Mouse (Mus musculus): ENCODE measurements around the gene Mterf2.

Mterf2 gene

GRCm38 (mm10) chr10:85127395-85128287 is at the start of gene Mterf2:
TSS of gene Mterf2 (minus strand) at chr10:85128027.
- DNase-seq: peak; percentile 91

DNA sequence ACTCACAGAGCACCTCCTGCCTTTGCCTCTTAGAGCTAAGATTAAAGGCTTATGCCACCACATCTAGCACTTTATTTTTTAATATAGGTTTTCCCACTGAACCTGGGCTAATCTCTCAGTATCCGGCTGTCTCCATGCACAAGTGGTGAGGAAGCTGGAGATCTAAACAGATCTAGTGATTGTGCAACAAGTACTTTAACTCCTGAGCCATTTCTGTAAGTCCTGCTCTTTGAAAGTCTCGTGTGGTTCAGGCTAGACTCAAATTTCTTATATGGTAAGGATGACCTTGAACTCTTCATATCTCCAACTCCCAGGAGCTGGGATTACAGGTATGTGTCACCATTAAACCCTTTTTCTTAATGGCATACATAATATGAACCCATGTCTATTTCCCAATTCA is 48.8 kb upstream of the Mterf2 start:
- DNase-seq: no peak

- no peak for DNase-seq
Measured at GRCm38 (mm10) chr10:85165306-85165705, 37.5 kb upstream of the Mterf2 start.

GRCm38 (mm10) chr10:85164791-85165190 is 37.0 kb upstream of the Mterf2 start:
- DNase-seq: no peak

DNA sequence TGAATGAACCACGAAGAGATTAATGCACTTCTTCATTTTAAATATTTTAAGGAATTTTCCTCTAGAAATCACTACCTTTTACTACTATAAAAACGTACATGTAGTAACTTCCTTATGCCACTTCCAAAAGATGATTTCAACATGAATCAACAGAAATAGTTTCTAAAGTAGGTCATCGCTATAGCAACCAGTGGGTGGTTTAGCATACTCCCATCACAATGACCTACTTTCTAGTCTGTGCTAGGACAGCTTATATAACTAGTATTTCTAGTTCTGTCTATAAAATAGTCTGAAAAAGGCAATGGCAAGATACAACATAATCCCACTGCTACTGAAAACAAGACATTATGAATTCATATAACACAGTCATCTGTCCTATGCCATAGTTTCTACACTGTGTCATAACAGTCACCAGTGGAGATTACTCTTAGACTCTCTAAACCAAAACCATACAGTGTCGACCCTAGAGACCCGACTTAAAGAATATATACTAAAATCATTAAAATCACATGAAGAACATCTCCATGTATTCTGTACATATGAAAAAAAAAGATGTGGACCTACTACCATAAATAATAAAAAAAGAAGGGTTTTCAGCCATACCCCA is 34.0 kb upstream of the Mterf2 start:
- no peak for DNase-seq

- DNase-seq: no peak
Measured at GRCm38 (mm10) chr10:85159989-85160619, 32.3 kb upstream of the Mterf2 start.

- DNase-seq: no peak
Measured at GRCm38 (mm10) chr10:85157451-85157850, 29.6 kb upstream of the Mterf2 start.

- DNase-seq: peak; percentile 81
Measured at GRCm38 (mm10) chr10:85154195-85154594, 26.4 kb upstream of the Mterf2 start.

DNA sequence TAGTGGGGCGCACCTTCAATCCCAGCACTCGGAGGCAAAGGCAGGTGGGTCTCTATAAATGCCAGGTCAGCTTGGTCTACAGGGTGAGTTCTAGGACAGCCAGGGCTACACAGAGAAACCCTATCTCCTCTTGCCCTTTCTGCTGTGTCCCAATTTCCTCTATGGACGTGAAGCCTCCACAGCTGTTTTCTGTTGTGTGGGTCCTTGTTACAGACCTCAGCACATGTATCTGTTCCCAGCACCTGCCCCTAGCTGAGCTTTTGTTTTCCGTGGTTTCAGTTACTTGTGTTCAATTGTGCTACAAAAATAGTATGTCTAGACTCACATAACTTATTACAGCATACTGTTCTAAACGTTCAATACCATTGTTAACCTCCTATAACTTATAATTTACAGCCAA is 21.4 kb upstream of the Mterf2 start:
- no peak for DNase-seq

- DNase-seq: no peak
Measured at GRCm38 (mm10) chr10:85146282-85146681, 18.5 kb upstream of the Mterf2 start.

GRCm38 (mm10) chr10:85141465-85141864 is 13.6 kb upstream of the Mterf2 start:
- DNase-seq: no peak

DNA sequence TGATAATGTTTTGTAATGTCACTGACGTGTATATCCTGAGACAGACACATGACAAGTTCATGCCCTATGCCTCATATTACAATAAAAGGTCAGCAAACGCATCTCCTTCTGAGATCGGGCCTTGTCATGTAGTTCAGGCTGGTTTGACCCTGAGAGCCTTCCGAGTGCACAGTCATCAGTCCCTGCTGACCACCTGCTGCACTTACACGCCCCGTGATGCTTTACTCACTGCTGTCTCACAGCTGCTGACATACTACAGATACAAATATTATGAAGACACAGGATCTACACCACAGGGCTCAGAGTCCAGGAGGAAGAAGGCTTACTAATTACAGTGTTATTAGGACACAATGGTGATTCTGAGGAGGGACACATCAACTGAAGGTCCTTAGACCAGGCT is 8.7 kb upstream of the Mterf2 start:
- no peak for DNase-seq

DNA sequence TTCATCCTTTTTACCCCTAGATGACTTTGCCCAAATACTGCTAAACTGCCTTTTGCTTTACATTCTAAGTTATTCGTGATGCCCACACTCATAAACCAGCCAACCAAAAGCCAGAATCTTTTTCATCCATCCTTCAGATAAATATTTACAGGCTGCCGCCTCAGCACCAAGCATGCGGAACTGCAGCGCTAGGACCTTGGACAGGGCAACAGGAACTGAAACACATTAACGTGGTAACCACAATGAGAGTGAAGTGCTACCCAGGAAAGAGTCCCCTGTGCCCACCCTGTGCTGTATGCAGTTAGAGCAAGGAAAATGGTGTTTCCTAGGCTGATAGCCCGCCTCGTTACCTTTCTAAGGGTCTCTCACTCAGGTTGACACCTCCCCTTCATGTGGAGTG is 626 bp upstream of the Mterf2 start:
- peak; percentile 31 for DNase-seq

DNA sequence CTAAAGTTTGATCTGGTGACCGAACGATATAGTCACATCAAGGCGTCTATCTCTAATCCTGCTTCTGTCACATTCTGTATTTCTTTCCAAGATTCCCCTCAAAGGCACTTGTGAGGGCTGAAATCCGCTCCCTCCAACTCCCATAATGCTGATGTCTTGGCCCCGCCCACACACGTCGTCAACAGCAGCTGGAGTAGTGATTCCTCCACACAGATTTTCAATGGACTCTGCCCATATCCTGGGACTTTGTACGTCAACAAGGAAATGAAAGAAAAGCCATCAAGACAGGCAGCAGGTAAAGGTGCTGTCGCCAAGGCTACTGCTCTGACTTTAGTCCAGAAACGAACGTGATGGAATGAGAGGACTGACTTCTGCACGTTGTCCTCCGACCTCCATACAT is 2.6 kb downstream of the Mterf2 start:
- DNase-seq: no peak

- no peak for DNase-seq
Measured at GRCm38 (mm10) chr10:85114409-85114808, 13.4 kb downstream of the Mterf2 start.

DNA sequence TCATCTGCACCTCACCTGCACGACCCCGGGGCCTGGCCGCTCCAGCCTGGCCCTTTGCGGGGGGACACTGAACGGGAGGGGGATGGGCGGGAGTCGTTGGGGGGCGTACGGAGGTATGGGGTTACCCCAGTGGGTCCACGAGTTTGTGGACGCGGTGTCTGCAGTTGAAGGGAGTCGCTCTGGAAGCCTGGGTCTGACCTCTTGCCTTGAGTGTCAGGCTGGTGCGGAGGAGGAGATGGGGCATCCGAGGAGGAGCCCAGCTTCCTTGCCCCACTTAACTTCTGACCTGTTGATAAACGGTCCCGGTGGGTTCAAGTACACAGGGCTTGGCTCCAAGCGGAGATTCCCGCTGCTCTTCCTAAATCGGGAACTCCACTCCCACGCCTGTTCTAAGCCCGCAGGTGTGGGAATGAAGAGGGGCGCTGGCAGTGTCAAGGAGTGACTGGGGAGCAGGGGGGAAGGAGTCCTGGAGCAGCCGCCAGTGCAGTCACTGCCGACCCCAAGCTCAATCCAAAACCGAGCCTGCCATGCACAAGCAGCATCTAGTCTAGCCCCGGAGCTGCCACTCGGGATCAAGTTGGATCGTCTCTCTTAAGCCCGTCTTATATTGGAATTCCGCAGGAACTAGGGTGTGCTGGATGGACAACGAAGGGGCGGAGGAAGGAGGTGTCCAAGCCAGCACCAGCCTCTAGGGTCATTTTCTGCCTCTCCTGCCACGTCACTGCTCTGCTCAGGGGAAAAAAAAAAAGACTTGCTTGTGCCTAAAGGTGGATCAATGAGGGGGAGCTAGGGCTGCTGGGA is 24.5 kb downstream of the Mterf2 start:
- peak; percentile 42 for DNase-seq

GRCm38 (mm10) chr10:85102247-85103084 is 25.4 kb downstream of the Mterf2 start, which contains the start of the genes Fhl4 and Tmem263:
TSS of gene Fhl4 (minus strand) at chr10:85102495.
TSS of gene Tmem263 (plus strand) at chr10:85102627.
- peak; percentile 90 for DNase-seq

DNA sequence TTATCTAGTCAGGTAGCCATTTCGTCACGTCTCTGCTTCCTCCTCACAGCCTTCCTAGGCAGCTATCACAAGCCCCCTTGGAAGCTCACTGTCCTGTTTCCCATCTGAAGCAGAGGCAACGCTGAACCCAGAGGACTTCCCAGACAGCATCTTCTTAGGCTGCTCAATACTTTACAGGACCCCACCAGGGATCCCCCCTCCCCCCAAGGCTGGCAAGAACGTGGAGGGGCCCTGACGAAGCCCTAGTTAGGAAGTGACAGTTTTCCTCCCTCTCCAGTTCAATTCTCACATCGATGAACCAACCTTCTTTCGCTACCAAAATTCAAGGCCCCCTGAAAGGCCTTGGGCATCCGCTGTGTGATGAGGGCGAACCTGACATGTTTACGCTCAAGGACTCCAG is 26.0 kb downstream of the Mterf2 start:
- DNase-seq: no peak

DNA sequence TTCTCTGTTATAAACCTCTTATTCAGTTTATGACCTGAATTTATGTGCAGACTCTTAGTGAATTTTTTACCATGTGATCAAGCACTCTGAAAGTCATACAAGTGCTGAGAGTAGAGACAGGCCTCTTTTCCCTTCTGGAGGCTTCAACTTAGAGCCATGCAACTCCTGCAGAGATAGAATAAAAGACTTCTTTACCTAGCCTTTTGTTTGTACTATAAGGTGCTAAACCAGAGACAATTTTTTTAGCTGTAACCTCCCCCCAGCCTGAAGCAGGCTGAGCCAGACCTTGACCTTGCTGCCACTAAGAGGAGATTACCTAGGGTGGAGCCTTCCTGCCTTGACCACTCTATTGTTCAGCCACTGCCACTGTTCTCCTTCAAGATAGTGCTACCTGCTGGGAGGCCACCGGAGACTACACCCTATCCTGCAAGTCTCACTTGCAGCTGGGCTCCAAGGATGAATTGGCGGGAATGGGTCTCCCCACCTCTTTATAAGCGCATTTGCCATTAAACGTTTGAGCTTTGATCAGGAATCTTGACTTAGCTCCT is 56.1 kb downstream of the Mterf2 start:
- no peak for DNase-seq
